In genomic region chr5:137338256-137338655, GRCm38 (mm10) we compare ENCODE assay signal across 9 mouse cellular contexts. TPM values are rescaled to one million over a fixed set of nuclear protein-coding genes. Genes with fewer than 3 reads are reported as not detected.
DNase-seq lines count a peak whose midpoint lies in the region; ATAC-seq and TF ChIP-seq lines count a peak whose summit lies in the region.
"Had no signal": no experiment of that assay in that cellular context is flagged by ENCODE, and none has a peak within 500 bp of the region (broad histone marks: within the 10 kb centered on the region; RNA-seq: fewer than 3 reads in every experiment).

No protein-coding gene starts in this region.

- H3K9ac ChIP-seq in heart, embryonic 12.5 days, result peak overlapping the region; percentile 79
- H3K9ac ChIP-seq in kidney, postnatal 0 days (ENCODE audit: low read depth, low read length), result peak overlapping the region; percentile 59
- peak overlapping the region; percentile 78 for H3K9ac ChIP-seq in liver, adult 2 months (ENCODE audit: low read depth, low read length)

- peak overlapping the region; percentile 88 for H3K27ac ChIP-seq in heart, embryonic 12.5 days (ENCODE audit: poor library complexity, severe bottlenecking)
- H3K27ac ChIP-seq in kidney, postnatal 0 days, result peak overlapping the region; percentile 91
- peak overlapping the region; percentile 81 for H3K27ac ChIP-seq in liver, adult 2 months (replicated peaks; ENCODE audit: insufficient read depth, low read depth, low read length)

- peak; percentile 43 for DNase-seq in A20 (ENCODE audit: low read depth, low spot score)
- DNase-seq in brain, embryonic 18.5 days (ENCODE audit: low read depth, low spot score), result peak; percentile 88
- DNase-seq in kidney, postnatal 0 days (ENCODE audit: low spot score), result peak; percentile 97
- peak; percentile 86 for DNase-seq in liver, adult 2 months (ENCODE audit: extremely low read depth, low read depth, low spot score)
- DNase-seq in spleen, postnatal 4 days (ENCODE audit: low spot score in 2 of 2), result peak; percentile 85 to 90

- no peaks in the 10 kb centered on the region for H3K79me2 ChIP-seq in liver, adult 2 months (ENCODE audit: control insufficient read depth, insufficient read depth, low read length)
- no peaks in the 10 kb centered on the region for H3K79me2 ChIP-seq in myocyte (ENCODE audit: control insufficient read depth, insufficient read depth)

- H3K4me1 ChIP-seq in erythroblast, embryonic 14.5 days (ENCODE audit: control insufficient read depth), result peaks cover 43% of the 10 kb centered on the region
- H3K4me1 ChIP-seq in heart, embryonic 12.5 days (replicated peaks), result peaks cover 29% of the 10 kb centered on the region
- peaks cover 10% of the 10 kb centered on the region for H3K4me1 ChIP-seq in kidney, postnatal 0 days (replicated peaks; ENCODE audit: insufficient read depth, low read length)
- H3K4me1 ChIP-seq in liver, adult 2 months (ENCODE audit: control insufficient read depth, insufficient read depth, low read length), result peaks cover 8% of the 10 kb centered on the region

- peak; percentile 79 for ATAC-seq in heart, embryonic 12.5 days (ENCODE audit: insufficient number of reproducible peaks, low FRiP score)
- ATAC-seq in kidney, postnatal 0 days (replicated peaks; ENCODE audit: low FRiP score, low read depth), result peak; percentile 72
- ATAC-seq: Patski had no signal

- no peak for TF ChIP-seq CTCF in kidney, postnatal 0 days (IDR thresholded peaks at IDR 0.05; ENCODE audit: low read depth)
- TF ChIP-seq CTCF in liver, adult 2 months (IDR thresholded peaks at IDR 0.05; ENCODE audit: low read depth, low read length), result no peak

- no peak overlapping the region for H3ac ChIP-seq in myocyte (ENCODE audit: control insufficient read depth, insufficient read length)

- WGBS in heart, embryonic 12.5 days, result under 1% methylated on average over 19 of the region's 19 CpGs
- under 1% methylated on average over 19 of the region's 19 CpGs for WGBS in kidney, postnatal 0 days
- WGBS in liver, adult 2 months, result under 1% methylated on average over 19 of the region's 19 CpGs

- 0 out of 2 replicates have a peak, but pooled peaks have one; percentile 19 for TF ChIP-seq POLR2A in liver, adult 2 months (IDR thresholded peaks at IDR 0.05; ENCODE audit: extremely low read depth, insufficient read depth, low read length)
- peak; percentile 71 for TF ChIP-seq POLR2A in myocyte (IDR thresholded peaks at IDR 0.05; ENCODE audit: insufficient read length, low read depth)

- H3K4me2 ChIP-seq in heart, embryonic 12.5 days, result peak overlapping the region; percentile 83
- peak overlapping the region; percentile 81 for H3K4me2 ChIP-seq in kidney, postnatal 0 days (ENCODE audit: low read length)
- H3K4me2 ChIP-seq in myocyte (ENCODE audit: low read depth), result peak overlapping the region; percentile 74

- no peaks in the 10 kb centered on the region for H3K9me3 ChIP-seq in erythroblast, embryonic 14.5 days (ENCODE audit: control insufficient read depth, low read length)
- H3K9me3 ChIP-seq in heart, embryonic 12.5 days (replicated peaks), result no peaks in the 10 kb centered on the region
- no peaks in the 10 kb centered on the region for H3K9me3 ChIP-seq in kidney, postnatal 0 days (replicated peaks; ENCODE audit: low read length)

- H3K4me3 ChIP-seq in erythroblast, embryonic 14.5 days (replicated peaks), result peak overlapping the region; percentile 59
- H3K4me3 ChIP-seq in heart, embryonic 12.5 days, result peak overlapping the region; percentile 48
- peak overlapping the region; percentile 34 for H3K4me3 ChIP-seq in kidney, postnatal 0 days (replicated peaks; ENCODE audit: low read depth, low read length)
- peak overlapping the region; percentile 58 for H3K4me3 ChIP-seq in liver, adult 2 months (ENCODE audit: insufficient read depth, low read depth, low read length)
- peak overlapping the region; percentile 28 for H3K4me3 ChIP-seq in myocyte

- H3K36me3 ChIP-seq in erythroblast, embryonic 14.5 days (ENCODE audit: control insufficient read depth), result no peaks in the 10 kb centered on the region
- H3K36me3 ChIP-seq in heart, embryonic 12.5 days, result no peaks in the 10 kb centered on the region
- no peaks in the 10 kb centered on the region for H3K36me3 ChIP-seq in kidney, postnatal 0 days (ENCODE audit: insufficient read depth, low read length)
- no peaks in the 10 kb centered on the region for H3K36me3 ChIP-seq in liver, adult 2 months (ENCODE audit: control insufficient read depth, insufficient read depth, low read length)
- no peaks in the 10 kb centered on the region for H3K36me3 ChIP-seq in myocyte (ENCODE audit: control insufficient read depth, insufficient read depth)

- peaks cover 19% of the 10 kb centered on the region for H3K27me3 ChIP-seq in erythroblast, embryonic 14.5 days (ENCODE audit: control insufficient read depth)
- H3K27me3 ChIP-seq in heart, embryonic 12.5 days (replicated peaks), result no peaks in the 10 kb centered on the region
- H3K27me3 ChIP-seq in kidney, postnatal 0 days (ENCODE audit: insufficient read depth, low read length), result no peaks in the 10 kb centered on the region
- H3K27me3 ChIP-seq in liver, adult 2 months (ENCODE audit: control insufficient read depth, insufficient read depth, low read length), result no peaks in the 10 kb centered on the region
- H3K27me3 ChIP-seq in myocyte (ENCODE audit: control insufficient read depth, insufficient read depth, insufficient read length), result no peaks in the 10 kb centered on the region
- H3K27me3 ChIP-seq: Patski had no signal

TF ChIP-seq in myocyte, 11 proteins besides CTCF, POLR2A, EP300 and RAD21:
- TF ChIP-seq REST (IDR thresholded peaks at IDR 0.05; ENCODE audit: insufficient read depth, insufficient read length), result no peak
- no peak for TF ChIP-seq TCF12 (IDR thresholded peaks at IDR 0.05; ENCODE audit: insufficient read depth, poor library complexity, severe bottlenecking)
- peak in 1 of 3 experiments; percentile 13 for TF ChIP-seq MYOD1 (IDR thresholded peaks at IDR 0.05; ENCODE audit: control insufficient read depth in 1 of 3, insufficient read length in 2 of 3, low read depth in 2 of 3)
- peak; percentile 99 for TF ChIP-seq USF1 (IDR thresholded peaks at IDR 0.05; ENCODE audit: low read depth)
- peak; percentile 84 for TF ChIP-seq POLR2AphosphoS2 (IDR thresholded peaks at IDR 0.05; ENCODE audit: insufficient read length, low read depth)
- no peak for TF ChIP-seq MAX (IDR thresholded peaks at IDR 0.05; ENCODE audit: low read depth)
- no peak for TF ChIP-seq SRF (IDR thresholded peaks at IDR 0.05; ENCODE audit: control insufficient read depth, insufficient read length, low read depth)
- peak in 1 of 3 experiments; percentile 8 for TF ChIP-seq MYOG (IDR thresholded peaks at IDR 0.05; ENCODE audit: control insufficient read depth in 1 of 3, insufficient read depth in 1 of 3, insufficient read length in 2 of 3, low read depth in 2 of 3)
- TF ChIP-seq CEBPB (IDR thresholded peaks at IDR 0.05; ENCODE audit: insufficient read depth, poor library complexity, severe bottlenecking), result no peak
- no peak for TF ChIP-seq E2F4 (IDR thresholded peaks at IDR 0.05; ENCODE audit: insufficient read depth)
- no peak for TF ChIP-seq TCF3 (IDR thresholded peaks at IDR 0.05; ENCODE audit: insufficient read length, low read depth)

RNA-seq across cellular contexts. Expression of gene Slc12a9, which starts 4.9 kb away (rescaled TPM):
- 0.05 and 0.06 TPM in 2 replicates for polyA plus RNA-seq in erythroblast, embryonic 14.5 days (2012)
- polyA plus RNA-seq in heart, embryonic 12.5 days (2016; fragmentation: Nextera tagmentation; extraction: Ambion mirVana), result 9.4 and 10.2 TPM in 2 replicates
- 11.8 and 12.0 TPM in 2 replicates for polyA plus RNA-seq in kidney, postnatal 0 days (2015; fragmentation: Nextera tagmentation; extraction: Ambion mirVana)
- total RNA-seq in liver, adult 2 months (2014; rRNA removed), result 4.0 and 4.7 TPM in 2 replicates
- polyA plus RNA-seq in liver, adult 2 months (2012; rRNA removed), result 11.9 and 20.3 TPM in 2 replicates
- polyA plus RNA-seq in myocyte (2012; fragmentation: generic; extraction: Trizol), result 7.9 TPM

RNA-seq across cellular contexts. Expression of gene Ephb4, which starts 11.7 kb away (rescaled TPM):
- 0.04 and 0.07 TPM in 2 replicates for polyA plus RNA-seq in erythroblast, embryonic 14.5 days (2012)
- 53.1 and 55.6 TPM in 2 replicates for polyA plus RNA-seq in heart, embryonic 12.5 days (2016; fragmentation: Nextera tagmentation; extraction: Ambion mirVana)
- polyA plus RNA-seq in kidney, postnatal 0 days (2015; fragmentation: Nextera tagmentation; extraction: Ambion mirVana), result 38.1 and 40.5 TPM in 2 replicates
- 10.8 and 15.5 TPM in 2 replicates for total RNA-seq in liver, adult 2 months (2014; rRNA removed)
- 14.0 and 14.1 TPM in 2 replicates for polyA plus RNA-seq in liver, adult 2 months (2012; rRNA removed)
- polyA plus RNA-seq in myocyte (2012; fragmentation: generic; extraction: Trizol), result 17.8 TPM

RNA-seq across cellular contexts. Expression of gene Trip6, which starts 24.1 kb away (rescaled TPM):
- polyA plus RNA-seq in erythroblast, embryonic 14.5 days (2012), result 0.51 and 0.54 TPM in 2 replicates
- 46.3 and 47.0 TPM in 2 replicates for polyA plus RNA-seq in heart, embryonic 12.5 days (2016; fragmentation: Nextera tagmentation; extraction: Ambion mirVana)
- 74.8 and 75.6 TPM in 2 replicates for polyA plus RNA-seq in kidney, postnatal 0 days (2015; fragmentation: Nextera tagmentation; extraction: Ambion mirVana)
- 5.8 and 6.5 TPM in 2 replicates for total RNA-seq in liver, adult 2 months (2014; rRNA removed)
- polyA plus RNA-seq in liver, adult 2 months (2012; rRNA removed), result 14.7 and 25.0 TPM in 2 replicates
- 46.2 TPM for polyA plus RNA-seq in myocyte (2012; fragmentation: generic; extraction: Trizol)

RNA-seq across cellular contexts. Expression of gene Srrt, which starts 30.8 kb away (rescaled TPM):
- polyA plus RNA-seq in erythroblast, embryonic 14.5 days (2012), result 73.3 and 89.6 TPM in 2 replicates
- polyA plus RNA-seq in heart, embryonic 12.5 days (2016; fragmentation: Nextera tagmentation; extraction: Ambion mirVana), result 106 and 107 TPM in 2 replicates
- 68.0 and 77.7 TPM in 2 replicates for polyA plus RNA-seq in kidney, postnatal 0 days (2015; fragmentation: Nextera tagmentation; extraction: Ambion mirVana)
- total RNA-seq in liver, adult 2 months (2014; rRNA removed), result 20.7 and 25.2 TPM in 2 replicates
- 36.2 and 61.5 TPM in 2 replicates for polyA plus RNA-seq in liver, adult 2 months (2012; rRNA removed)
- 59.0 TPM for polyA plus RNA-seq in myocyte (2012; fragmentation: generic; extraction: Trizol)

RNA-seq across cellular contexts. Expression of gene Ufsp1, which starts 43.8 kb away (rescaled TPM):
- polyA plus RNA-seq in erythroblast, embryonic 14.5 days (2012), result 14.1 and 16.4 TPM in 2 replicates
- polyA plus RNA-seq in heart, embryonic 12.5 days (2016; fragmentation: Nextera tagmentation; extraction: Ambion mirVana), result 10.1 and 10.6 TPM in 2 replicates
- 11.4 and 12.8 TPM in 2 replicates for polyA plus RNA-seq in kidney, postnatal 0 days (2015; fragmentation: Nextera tagmentation; extraction: Ambion mirVana)
- 1.1 and 1.4 TPM in 2 replicates for total RNA-seq in liver, adult 2 months (2014; rRNA removed)
- 6.3 and 7.9 TPM in 2 replicates for polyA plus RNA-seq in liver, adult 2 months (2012; rRNA removed)
- 9.0 TPM for polyA plus RNA-seq in myocyte (2012; fragmentation: generic; extraction: Trizol)

Comparison
In these comparisons a context has a peak if more than half of its experiments do, and no peak if none do; other contexts are left out.
1. Peak in every context shown above with its lines: DNase-seq, ATAC-seq, H3K4me3 ChIP-seq and H3K27ac ChIP-seq.
2. DNase-seq: peak in every context shown above with its lines; median percentile 97 in kidney, postnatal 0 days; 88 in brain, embryonic 18.5 days; 88 in spleen, postnatal 4 days; 86 in liver, adult 2 months; 43 in A20.
3. RNA of gene Ephb4, which starts 11.7 kb away (polyA plus RNA-seq): 53.1 to 55.6 TPM in heart, embryonic 12.5 days, 38.1 to 40.5 TPM in kidney, postnatal 0 days, 17.8 TPM in myocyte (single experiment) and 14.0 to 14.1 TPM in liver, adult 2 months; 0.04 to 0.07 TPM in erythroblast, embryonic 14.5 days; every median in the first group is over 10 times any median in the second.
4. RNA of gene Trip6, which starts 24.1 kb away (polyA plus RNA-seq): 74.8 to 75.6 TPM in kidney, postnatal 0 days, 46.3 to 47.0 TPM in heart, embryonic 12.5 days, 46.2 TPM in myocyte (single experiment) and 14.7 to 25.0 TPM in liver, adult 2 months; 0.51 to 0.54 TPM in erythroblast, embryonic 14.5 days; every median in the first group is over 10 times any median in the second.